Mouse (Mus musculus): Measurements from ENCODE around the gene Ppp1r9a.

DNA sequence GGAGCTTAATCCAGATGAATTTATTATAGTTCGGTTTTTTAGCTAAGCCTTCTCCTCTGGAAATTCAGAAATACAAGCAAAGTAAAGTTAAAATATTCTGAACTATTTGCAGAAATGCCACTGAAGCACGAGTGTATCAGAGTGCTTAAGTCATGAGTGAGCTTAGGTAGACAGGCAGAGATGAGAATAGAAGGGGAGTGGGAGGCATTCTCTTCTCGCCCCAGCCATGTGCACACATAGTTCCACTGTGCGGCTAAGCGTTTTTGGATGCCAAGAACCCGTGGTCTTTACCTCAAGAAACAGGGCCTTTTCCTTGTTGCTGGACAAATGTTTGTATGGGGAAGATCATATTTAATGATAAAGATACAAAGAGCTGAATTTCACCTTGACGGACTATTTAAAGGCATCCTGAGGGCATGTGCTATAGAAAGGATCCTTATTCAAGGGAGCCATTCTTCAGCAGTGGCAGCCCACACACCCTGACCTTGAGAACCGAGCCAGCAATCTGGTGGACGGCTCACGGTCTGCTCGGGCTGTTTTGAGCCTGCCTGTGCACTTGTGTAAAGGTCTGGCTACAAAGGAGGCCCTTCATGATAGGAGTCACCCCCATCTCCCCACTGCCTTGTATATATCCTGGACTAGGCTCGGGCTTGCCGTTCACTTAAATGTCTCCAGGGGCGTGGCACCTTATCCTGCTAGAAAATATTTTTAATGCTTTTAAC, 23.4 kb downstream of the Ppp1r9a start:
- TF ChIP-seq CTCF (IDR thresholded peaks at IDR 0.05; ENCODE audit: low read depth) = no peak
- TF ChIP-seq EP300 (IDR thresholded peaks at IDR 0.05; ENCODE audit: low read depth) = no peak
